Mouse (Mus musculus): ENCODE results near the gene Exoc3l2.

GRCm38 (mm10) chr7:19532240-19532639, 69.1 kb downstream of the Exoc3l2 start:
- TF ChIP-seq CTCF (conservative IDR thresholded peaks at IDR 0.05; ENCODE audit: insufficient read depth, insufficient read length, low read depth, low read length): no peak
- TF ChIP-seq POLR2A (IDR thresholded peaks at IDR 0.05; ENCODE audit: low read depth, low read length): no peak

Data from kidney, adult 2 months (tissue).